Mouse (Mus musculus) heart, adult 11 months (tissue): ENCODE measurements around the gene Ache.
"Not testable (repeated sequence)": the region's sequence is repeated elsewhere in the genome, so short reads cannot be mapped to it uniquely, and the experiment has no call there.

ENCODE experiments used
- DNase-seq: peaks from one replicate; pipeline ENCODE4 v3.0.0; 2022

Ache gene

DNA sequence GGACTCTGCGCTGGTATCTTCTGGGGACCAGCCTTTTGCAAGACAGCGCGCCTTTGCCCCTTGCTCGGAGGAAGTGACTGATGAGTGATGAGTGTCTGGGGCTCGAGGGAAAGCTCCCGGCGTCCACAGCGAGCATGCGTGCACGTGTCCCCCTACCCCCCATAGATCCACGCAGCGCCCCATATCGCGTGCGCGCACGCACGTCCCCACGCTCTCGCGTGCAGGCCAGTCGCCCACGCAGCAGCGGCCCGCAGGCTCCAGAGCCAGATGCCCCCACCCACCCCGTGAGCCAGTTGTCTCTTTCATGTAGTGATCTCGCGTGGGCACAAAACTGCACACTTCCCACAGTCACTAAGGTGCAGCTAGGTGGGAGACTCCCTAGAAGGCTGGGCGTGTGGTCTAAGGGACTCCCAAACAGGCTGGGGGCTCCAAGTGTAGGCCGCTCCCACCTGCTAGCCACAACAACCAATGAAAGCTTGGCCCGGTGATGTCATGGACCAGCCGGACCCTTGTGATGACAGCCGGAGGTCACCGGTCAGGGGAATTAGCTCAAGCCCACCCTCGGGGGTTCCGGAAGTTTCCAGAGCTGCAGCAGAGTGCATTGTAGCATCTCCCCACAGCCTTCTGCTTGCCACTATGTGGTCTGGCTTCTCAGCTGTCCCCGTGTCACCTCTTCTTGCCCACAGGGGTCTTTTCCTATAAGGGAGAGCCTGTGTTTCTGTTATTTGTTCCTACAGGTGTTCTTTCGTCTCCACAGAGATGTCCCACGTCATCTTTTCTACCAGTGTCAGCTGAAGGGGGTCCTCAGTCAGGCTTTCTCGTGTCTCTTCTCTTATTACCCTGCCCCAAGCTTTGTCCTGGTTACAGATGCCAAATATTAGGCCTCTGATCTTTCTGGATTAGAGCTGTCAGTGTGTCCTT, at the start of gene Ache:
Ache (plus strand) TSS at position 488 of the 921 bp plus-strand sequence.
- peak; percentile 95 for DNase-seq

DNA sequence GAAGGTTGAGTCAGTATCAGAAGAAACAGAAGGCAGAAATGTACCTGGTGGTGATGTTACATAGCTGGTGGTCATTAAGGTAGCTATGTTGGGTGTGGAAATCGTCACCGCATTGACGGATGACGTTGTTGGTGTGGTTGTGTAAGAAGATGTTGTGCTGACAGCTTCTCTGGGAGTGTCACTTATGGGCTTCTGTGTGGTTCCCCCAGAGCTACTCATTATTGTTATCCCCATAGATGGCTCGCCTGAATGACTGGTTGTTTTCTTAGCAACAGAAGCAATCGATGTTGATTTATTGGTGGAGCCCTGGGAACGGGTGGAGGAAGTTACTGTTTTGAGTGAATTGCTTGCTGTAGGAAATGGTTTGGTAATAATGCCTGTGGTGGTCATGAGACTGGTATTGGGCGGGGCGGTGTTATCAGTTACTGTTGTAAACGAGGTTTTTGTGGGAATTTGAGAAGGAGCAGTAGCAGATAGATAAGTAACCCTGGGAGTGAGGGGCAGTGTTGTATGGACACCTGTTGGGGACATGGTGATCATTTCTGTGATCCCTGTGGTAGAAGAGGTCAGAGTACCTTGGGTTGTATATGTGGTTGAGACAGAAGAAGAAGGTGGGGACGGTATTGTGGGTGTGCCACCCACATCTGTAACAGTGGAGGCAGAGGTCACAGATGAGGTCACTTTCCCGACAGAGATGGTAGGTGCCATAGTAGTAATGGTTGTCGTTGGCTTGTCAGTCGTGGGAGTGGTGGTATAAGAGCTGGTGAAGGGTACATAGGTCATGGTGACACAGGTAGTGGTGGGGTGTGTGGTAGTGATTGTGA, 23.2 kb upstream of the Ache start:
- no peak for DNase-seq

DNA sequence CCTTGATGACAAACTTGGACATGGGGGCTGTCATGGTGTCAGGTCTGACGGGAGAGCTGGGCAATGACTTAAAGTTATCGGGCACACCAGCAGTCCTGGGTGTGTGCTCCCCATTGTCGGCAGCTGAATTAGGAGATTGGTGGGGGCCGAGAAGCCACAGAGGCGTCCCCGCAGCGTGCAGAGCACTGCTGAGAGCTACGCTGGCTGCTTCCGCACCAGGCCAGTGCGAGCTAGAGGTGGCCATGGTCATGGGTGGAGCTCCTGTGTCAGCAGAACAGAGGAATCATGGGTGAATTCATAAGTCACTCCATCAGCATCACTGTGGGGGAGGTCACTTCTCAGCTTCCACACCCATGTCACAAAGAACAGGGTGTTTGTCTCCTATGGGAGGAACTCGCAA, 22.5 kb upstream of the Ache start:
- no peak for DNase-seq

DNA sequence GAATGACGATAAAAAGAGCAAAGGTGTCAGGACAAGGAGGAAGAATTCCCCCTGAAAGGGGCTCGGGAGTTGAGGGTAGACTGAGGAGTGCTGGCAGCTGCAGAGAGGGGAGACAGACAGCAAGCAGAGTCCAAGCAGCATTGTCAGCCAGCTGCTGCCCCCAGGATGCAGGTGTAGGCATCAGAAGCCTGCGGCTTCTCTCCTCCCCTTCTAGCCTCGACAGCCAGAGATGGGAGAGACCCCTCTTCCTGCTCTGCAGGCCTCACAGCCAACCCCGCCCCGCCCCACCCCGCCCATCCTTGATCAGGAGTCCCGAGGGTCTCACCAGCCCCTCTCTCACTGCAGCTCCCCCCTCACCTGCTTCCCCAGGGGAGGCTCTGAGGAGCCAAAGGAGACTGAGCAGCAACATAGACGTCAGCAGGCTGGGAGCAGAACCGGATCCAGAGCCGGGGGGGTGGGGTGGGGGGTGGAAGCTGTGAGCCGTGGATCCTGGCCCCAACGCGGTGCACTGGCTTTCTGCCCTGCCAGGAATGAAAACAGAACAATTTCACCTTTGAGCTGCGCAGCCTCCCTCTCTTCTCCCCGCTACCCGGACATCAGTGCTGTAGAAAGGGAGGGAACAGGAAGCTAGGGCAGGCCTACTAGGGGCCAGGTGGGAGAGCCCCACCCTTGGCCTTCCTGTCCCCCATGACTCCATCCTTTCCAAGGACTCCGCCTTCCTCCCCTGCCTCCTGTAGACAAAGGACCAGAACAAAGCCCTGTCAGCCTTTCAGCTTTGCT, 19.0 kb upstream of the Ache start:
- DNase-seq: peak; percentile 98

DNA sequence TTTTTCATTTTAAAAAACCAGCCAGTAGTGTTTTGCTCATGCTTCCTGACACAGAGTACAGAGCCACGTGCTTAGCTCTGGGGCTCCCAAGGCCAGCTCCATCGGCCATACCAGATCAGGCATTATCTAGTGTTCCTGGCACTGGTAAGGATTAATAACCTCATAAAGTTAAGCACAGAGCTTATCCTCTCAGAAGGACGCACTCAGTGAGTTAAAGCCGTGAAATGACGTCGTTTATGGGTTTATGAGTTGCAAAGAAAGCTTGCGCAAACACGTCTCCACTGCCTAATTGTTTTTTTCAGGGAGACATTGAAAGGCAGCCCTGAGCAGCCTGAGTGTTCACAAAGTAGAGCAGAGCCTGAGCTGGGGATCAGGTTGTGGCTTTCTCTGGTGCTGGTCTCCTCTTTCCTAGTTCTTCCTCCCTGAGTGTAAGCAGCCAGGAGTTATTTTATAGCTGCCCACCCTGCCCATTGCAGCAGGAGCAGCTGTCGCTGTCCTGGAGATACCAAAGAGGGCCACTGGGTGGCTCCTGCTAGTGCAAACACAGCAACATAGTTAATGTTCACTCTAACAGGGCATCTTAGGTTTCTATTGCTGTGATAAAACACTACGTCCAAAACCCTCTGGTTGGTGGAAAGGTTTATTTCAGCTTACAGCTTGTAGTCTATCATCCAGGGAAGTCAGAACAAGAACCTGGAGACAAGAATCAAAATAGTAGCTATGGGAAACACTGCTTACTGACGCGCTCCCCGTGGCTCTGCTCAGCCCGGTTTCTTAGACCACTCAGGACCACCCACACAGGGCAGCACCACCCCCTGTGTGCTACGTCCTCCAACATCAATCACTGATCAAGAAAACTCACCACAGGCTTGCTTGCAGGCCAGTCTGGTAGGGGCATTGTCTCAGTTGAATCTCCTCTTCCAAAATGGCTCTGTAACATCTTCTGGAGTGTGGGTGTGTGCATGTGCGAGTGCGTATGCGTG, 9.7 kb upstream of the Ache start:
- DNase-seq: no peak

DNA sequence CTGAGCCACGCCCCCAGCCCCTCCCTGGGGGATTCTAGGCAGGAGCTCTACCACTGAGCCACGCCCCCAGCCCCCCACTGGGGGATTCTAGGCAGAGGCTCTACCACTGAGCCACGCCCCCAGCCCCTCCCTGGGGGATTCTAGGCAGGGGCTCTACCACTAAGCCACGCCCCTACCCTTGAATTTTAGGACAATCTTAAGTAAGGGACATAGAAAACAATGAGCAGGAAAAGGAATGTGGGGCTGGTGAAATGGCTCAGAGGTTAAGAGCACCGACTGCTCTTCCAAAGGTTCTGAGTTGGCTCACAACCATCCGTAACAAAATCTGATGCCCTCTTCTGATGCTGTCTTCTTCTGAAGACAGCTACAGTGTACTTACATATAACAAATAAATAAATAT, 2.9 kb upstream of the Ache start:
- not testable (repeated sequence) for DNase-seq

DNA sequence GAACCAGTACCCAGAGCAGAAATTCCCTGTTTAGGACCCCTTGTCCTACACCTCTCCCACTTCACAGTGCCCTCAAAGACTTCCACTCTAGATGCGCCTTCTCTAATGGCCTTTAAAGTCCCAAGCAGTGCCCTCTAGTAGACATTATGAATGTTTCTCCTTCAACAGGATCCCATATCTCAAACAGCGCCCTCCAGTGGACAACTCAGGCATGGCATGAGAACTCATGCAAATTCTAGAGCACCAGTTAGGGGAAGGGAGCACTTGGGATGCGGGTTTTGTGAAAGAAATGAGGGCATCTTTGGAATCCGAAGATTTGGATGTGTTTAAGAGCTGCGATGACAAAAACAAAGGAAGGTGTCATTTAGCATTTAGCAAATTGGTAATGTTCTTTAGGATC, 2.3 kb upstream of the Ache start:
- no peak for DNase-seq

DNA sequence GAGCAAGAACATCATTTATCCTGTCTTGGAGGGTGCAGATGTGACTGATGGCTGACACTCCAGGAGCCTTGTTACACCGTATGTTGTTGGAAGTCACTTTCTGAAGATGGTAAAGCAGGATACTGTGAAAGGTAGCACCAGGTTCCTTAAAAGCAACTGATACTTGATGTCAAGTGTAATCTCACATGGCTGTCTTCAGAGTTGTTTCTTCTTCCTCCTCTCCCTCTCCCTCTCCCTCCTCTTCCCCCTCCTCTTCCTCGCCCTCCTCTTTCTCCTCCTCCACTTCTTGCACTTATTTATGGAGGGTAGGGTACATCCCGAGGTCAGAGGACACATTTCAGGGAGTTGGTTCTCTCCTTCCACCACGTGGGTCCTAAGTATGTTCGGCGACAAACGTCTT, 1.3 kb upstream of the Ache start:
- no peak for DNase-seq

DNA sequence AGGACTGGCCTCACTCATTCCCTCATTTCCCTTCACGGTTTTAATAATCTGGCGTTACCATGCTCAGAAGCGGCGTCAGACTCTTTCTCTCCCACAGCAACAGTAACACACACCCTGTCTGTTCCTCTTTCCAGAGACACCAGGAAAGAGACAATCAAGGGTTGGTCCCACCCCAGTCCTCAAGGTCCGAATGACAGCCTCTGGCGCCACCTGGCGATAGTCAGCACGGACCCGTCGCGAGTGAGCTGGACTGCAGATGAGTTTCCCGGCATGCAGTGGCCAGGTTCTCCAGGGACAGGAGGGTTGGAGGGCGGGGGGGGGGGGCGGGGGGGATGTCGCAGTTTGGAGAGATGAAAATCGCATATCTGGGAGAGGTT, 676 bp upstream of the Ache start:
- DNase-seq: peak; percentile 99

DNA sequence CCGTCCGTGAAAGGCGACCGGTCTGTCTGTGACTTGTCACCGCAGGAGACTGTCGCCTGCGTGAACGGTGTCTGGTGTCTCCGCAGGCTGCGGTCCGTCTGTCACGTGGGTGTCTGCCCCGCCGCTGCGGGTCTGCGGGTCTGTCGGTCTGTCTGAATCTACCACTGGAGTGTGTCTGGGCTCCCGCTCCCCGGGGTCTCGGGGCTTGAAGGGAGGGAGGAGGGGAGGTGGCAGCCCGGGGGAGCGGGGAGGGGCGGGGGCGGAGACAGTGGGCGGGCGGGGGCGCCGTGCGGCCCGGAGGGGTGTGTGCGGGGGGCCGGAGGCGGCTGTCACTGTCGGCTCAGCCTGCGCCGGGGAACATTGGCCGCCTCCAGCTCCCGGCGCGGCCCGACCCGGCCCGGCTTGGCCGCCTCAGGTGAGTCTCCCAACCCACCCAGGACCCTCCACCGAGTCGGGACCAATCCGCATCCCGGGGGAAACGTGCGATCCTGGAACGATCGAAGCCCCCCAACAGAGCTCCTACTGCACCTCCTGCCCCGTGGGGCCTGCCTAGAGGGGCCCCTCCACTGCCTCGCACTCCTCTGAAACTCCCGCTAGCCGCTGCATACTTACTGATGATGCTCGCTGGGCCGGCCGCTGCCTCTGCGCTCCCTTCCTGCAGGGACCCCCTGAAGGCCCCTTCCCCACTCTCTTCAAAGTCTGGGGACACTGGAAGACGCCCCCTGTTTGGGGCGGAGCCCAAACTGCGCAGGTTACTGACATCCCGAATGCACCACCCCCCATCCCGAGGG, 829 bp downstream of the Ache start:
- peak; percentile 96 for DNase-seq

DNA sequence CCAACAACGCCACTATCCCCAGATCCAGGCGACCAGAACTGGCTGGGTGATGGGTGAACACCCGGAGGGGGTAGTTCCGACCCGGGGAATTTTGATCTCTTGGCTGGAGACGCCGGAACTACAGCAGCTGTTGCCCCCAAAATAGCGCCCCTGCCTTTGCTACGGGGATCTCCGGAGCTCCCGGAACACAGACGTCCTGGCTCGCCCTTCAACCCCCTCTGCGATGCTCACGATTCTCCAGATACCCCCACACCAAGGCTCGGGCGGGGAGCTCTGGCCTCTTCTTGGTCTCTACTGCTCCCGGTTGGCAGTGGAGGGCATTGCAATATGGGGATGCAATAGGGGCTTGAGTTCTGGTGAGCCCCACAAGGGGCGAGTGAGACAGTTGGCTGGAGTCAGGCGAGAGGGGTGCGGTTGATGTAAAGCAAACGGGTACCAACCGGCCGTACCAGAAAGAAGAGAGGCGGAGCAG, 1.7 kb downstream of the Ache start:
- peak; percentile 96 for DNase-seq

DNA sequence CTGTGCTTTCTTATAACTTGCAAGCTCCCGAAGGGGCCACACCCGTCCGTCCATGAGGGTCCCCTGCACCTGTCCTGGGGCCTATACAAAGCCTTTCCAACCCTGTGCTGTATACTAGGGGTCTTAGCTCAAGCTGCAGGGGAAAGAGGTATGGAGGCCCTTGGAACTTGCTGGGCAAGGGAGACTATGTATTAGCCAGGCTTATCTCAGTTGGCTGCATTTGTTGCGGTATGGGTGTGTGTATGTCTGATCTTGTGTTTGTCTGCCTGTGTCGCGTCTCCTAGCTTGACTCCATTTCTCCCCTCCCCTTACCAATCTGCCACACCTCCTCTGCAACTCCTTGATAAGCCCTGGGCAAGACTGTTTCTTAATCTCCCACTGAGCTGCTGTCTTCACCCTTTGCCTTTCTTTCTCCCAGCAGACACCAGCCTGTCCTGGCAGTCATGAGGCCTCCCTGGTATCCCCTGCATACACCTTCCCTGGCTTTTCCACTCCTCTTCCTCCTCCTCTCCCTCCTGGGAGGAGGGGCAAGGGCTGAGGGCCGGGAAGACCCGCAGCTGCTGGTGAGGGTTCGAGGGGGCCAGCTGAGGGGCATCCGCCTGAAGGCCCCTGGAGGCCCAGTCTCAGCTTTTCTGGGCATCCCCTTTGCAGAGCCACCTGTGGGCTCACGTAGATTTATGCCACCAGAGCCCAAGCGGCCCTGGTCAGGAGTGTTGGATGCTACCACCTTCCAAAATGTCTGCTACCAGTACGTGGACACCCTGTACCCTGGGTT, 2.5 kb downstream of the Ache start:
- DNase-seq: no peak

DNA sequence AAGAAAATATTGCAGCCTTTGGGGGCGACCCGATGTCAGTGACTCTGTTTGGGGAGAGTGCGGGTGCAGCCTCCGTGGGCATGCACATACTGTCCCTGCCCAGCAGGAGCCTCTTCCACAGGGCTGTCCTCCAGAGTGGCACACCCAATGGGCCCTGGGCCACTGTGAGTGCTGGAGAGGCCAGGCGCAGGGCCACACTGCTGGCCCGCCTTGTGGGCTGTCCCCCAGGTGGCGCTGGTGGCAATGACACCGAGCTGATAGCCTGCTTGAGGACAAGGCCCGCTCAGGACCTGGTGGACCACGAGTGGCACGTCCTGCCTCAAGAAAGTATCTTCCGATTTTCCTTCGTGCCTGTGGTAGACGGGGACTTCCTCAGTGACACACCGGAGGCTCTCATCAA, 3.4 kb downstream of the Ache start:
- DNase-seq: peak; percentile 95

DNA sequence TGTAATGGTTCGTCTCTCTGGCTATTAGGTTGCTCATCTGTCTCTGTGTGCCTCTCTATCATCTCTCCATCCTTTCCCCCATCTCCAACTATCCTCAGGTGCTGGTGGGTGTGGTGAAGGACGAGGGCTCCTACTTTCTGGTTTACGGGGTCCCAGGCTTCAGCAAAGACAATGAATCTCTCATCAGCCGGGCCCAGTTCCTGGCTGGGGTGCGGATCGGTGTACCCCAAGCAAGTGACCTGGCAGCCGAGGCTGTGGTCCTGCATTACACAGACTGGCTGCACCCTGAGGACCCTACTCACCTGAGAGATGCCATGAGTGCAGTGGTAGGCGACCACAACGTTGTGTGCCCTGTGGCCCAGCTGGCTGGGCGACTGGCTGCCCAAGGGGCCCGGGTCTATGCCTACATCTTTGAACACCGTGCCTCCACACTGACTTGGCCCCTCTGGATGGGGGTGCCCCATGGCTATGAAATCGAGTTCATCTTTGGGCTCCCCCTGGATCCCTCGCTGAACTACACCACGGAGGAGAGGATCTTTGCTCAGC, 4.1 kb downstream of the Ache start:
- peak; percentile 93 for DNase-seq

DNA sequence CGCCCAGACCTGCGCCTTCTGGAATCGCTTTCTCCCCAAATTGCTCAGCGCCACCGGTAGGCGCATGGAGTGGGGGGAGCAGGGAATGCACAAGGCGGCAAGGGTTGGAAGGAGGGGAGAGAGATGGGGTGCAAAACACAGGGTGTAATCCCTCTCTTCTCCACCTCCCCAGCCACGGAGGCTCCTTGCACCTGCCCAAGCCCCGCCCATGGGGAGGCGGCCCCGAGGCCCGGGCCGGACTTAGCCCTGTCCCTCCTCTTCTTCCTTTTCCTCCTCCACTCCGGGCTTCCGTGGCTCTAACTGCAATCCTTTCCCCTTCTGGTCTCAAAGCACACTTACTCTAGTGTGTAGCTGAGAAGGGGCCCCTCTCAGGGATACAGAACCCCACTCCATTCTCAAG, 6.0 kb downstream of the Ache start:
- peak; percentile 98 for DNase-seq

DNA sequence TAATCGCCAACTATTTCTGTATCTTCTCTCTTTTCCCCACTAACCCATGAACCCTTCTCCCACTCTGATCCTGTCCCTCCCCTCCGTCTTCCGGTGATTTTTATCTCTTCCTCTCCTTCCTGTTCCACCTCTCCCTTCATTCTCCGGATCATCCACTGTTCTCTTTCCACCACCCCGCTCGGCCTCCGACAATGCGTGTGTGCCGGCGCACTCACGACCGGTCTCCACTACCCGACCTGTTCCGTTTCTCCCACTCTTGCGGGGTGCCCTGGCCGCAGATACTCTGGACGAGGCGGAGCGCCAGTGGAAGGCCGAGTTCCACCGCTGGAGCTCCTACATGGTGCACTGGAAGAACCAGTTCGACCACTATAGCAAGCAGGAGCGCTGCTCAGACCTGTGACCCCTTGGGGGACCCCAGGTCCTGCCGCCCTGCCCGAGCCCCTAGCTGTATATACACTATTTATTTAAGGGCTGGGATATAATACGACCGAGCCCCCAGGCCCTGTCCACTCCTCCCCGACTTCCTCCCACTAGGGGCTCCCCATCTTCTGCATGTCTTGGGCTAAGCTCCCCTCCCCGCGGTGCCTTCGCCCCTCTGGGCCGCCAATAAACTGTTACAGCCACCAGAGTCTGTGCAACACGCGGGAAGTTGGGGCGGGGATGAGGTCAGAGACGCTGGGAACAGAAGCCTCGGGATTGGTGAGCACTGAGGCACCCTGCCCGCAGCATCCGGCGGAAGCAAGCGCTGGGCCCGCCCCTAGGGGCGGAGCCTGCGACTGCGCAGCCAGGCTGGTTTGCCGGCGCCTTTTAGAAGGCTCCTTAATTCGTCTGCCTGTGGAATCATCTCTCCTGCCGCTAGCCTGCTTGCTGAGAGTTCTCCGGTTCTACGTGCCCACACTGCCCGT, 6.8 kb downstream of the Ache start, which contains the start of gene Ufsp1:
Ufsp1 (plus strand) TSS at position 791 of the 905 bp plus-strand sequence.
- peak; percentile 100 for DNase-seq

DNA sequence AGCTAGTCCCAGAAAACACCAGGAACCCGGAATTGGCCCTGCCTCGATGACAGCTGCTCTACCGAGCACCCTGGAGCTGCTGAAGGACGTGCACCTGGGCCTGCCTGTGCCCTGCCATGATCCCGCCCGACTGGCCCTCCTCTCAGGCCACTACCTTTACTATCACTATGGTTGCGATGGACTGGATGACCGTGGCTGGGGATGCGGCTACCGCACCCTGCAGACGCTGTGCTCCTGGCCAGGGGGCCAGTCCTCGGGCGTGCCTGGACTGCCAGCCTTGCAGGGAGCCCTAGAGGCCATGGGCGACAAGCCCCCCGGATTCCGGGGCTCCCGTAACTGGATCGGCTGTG, 7.4 kb downstream of the Ache start:
- no peak for DNase-seq

DNA sequence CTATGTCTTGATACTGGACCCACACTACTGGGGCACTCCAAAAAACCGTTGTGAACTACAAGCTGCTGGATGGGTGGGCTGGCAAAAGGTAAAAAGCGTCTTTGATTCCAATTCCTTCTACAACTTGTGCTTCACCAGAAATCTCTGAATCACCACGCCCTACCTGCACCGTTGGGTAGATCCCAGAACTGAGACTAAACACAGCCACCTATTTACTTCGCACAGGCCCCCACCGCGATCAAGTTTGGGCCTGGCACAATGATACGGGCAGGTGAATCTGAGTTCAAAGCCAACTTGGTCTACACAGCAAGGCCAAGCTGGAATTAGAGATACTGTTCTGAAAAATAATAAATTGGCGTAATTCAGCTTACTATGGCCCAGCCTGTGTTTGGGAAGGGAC, 8.0 kb downstream of the Ache start:
- no peak for DNase-seq

DNA sequence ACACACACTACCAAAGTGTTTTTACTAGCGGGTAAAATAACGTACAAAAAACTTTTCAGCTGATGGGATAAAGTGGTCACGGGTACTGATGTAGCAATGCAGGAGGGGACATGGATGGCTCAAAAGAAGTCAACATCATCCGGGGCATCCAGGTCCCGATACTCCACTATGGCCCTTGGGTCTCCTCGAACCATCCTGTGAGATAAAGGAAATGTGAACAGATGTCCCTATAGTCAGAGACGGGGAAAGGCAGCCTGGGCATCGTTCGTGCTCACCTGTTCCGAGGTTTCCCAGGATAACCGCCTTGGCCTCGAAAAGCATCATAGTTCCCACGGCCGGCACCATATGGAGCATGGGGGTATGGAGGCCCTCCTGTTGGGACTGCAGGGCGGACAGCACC, 8.4 kb downstream of the Ache start:
- peak; percentile 92 for DNase-seq
